Mouse (Mus musculus) cerebellum, adult 2 months (tissue): Measurements from ENCODE around the gene 1700019D03Rik.

Experiments used
- CTCF ChIP-seq: fragments of 200-500 bp; IDR thresholded peaks from 2 replicates; pipeline ENCODE4 v1.5.1; 2011; ENCODE audit warnings: low read depth, mild to moderate bottlenecking, control low read depth, low read length, moderate library complexity, borderline replicate concordance; ENCODE audit not compliant: insufficient read depth
- POLR2A ChIP-seq: fragments of 200-500 bp; IDR thresholded peaks from 2 replicates; pipeline ENCODE4 v1.6.1; 2011; ENCODE audit warnings: low read length, control low read depth, borderline replicate concordance; ENCODE audit not compliant: insufficient read depth

DNA sequence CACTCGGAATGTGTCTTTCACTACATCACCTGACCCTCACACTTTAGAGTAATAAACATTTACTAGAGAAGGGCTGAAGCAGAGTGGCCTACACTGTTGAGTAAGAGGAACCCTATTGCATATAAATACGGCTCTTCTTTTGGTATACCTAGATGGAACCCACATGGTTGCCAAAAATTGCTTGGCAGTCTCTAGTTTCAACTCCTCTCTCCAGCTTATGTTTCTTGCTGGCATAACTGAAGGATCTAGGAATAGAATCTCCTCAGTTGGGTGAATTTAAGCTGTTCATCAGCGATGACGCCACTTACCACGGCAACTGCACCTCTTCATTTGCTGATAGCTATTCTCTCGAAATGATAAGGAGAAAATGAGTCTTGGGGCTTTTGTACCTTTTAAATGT lies 5.3 kb downstream of the 1700019D03Rik start:
- TF ChIP-seq CTCF (no peak), POLR2A (no peak)
